Mouse (Mus musculus) MEL (cell line): ENCODE results near the gene Notch2. TPM values are rescaled to one million over a fixed set of nuclear protein-coding genes. Genes with fewer than 3 reads are reported as not detected.
A peak's percentile ranks its signal among the peaks of the same experiment; 100 is the strongest.
"Not testable (repeated sequence)": the region's sequence is repeated elsewhere in the genome, so short reads cannot be mapped to it uniquely, and the experiment has no call there.

ENCODE experiments used
- DNase-seq: peaks from one replicate; pipeline ENCODE4 v3.0.0; 2011; ENCODE audit warnings: low read depth, low spot score
- H3K27ac ChIP-seq: 2 replicates; pipeline ENCODE4 v1.5.1; 2012; ENCODE audit warnings: low read depth, mild to moderate bottlenecking, control low read depth, low read length, moderate library complexity; ENCODE audit not compliant: control insufficient read depth
- H3K27me3 ChIP-seq, 2 experiments: fragments of 150-350 bp in 1 of 2; sonication (generic) in 1 of 2; 2 replicates each; pipeline ENCODE4 v1.6.1; 2012; ENCODE audit warnings: low read length in 2 of 2, mild to moderate bottlenecking in 2 of 2, improper control_type of control experiment in 1 of 2, moderate library complexity in 1 of 2; ENCODE audit not compliant: insufficient read depth in 2 of 2, control insufficient read depth in 1 of 2
- H3K36me3 ChIP-seq, 2 experiments: 2 replicates each; pipeline ENCODE4 v1.6.1; 2012 to 2014; ENCODE audit warnings: low read length in 2 of 2, improper control_type of control experiment in 1 of 2, inconsistent platforms in 1 of 2, mild to moderate bottlenecking in 1 of 2; ENCODE audit not compliant: insufficient read depth in 2 of 2, control insufficient read depth in 1 of 2
- H3K4me1 ChIP-seq, 2 experiments: fragments of 150-350 bp in 1 of 2; sonication (generic) in 1 of 2; 2 replicates each; pipeline ENCODE4 v1.6.1; 2012; ENCODE audit warnings: low read length in 2 of 2, improper control_type of control experiment in 1 of 2, mild to moderate bottlenecking in 1 of 2; ENCODE audit not compliant: insufficient read depth in 2 of 2, control insufficient read depth in 1 of 2
- H3K4me3 ChIP-seq, 2 experiments: fragments of 150-350 bp in 1 of 2; sonication (generic) in 1 of 2; 2 replicates each; pipeline ENCODE4 v1.5.1; 2012; ENCODE audit warnings: low read depth in 2 of 2, low read length in 2 of 2, mild to moderate bottlenecking in 2 of 2, moderate library complexity in 2 of 2, control low read depth in 1 of 2, improper control_type of control experiment in 1 of 2; ENCODE audit not compliant: control insufficient read depth in 1 of 2, insufficient read depth in 1 of 2
- H3K79me2 ChIP-seq: 2 replicates; pipeline ENCODE4 v1.6.1; 2012; ENCODE audit warnings: mild to moderate bottlenecking, low read length, moderate library complexity; ENCODE audit not compliant: control insufficient read depth, poor library complexity, insufficient read depth
- H3K9ac ChIP-seq: 2 replicates; pipeline ENCODE4 v1.6.1; 2012; ENCODE audit warnings: low read depth, mild to moderate bottlenecking, control low read depth, low read length, moderate library complexity; ENCODE audit not compliant: control insufficient read depth, poor library complexity, severe bottlenecking
- H3K9me3 ChIP-seq: fragments of 150-350 bp; sonication (generic); replicated peaks from 2 replicates; pipeline ENCODE4 v1.6.1; 2012; ENCODE audit warnings: mild to moderate bottlenecking, low read length, improper control_type of control experiment, moderate library complexity; ENCODE audit not compliant: insufficient read depth
- CHD1 ChIP-seq: IDR thresholded peaks from 2 replicates; pipeline ENCODE4 v1.6.1; 2012; ENCODE audit warnings: low read depth, mild to moderate bottlenecking, inconsistent platforms, low read length, improper control_type of control experiment
- CHD2 ChIP-seq: IDR thresholded peaks from 2 replicates; pipeline ENCODE4 v1.6.1; 2011; ENCODE audit warnings: low read length, improper control_type of control experiment
- EP300 ChIP-seq, 2 experiments: IDR thresholded peaks; 2 replicates each; pipeline ENCODE4 v1.6.1; 2011; ENCODE audit warnings: improper control_type of control experiment in 2 of 2, low read length in 2 of 2, low read depth in 1 of 2, mild to moderate bottlenecking in 1 of 2
- ETS1 ChIP-seq: IDR thresholded peaks from 2 replicates; pipeline ENCODE4 v1.6.1; 2012; ENCODE audit warnings: low read depth, mild to moderate bottlenecking, inconsistent platforms, low read length, improper control_type of control experiment, moderate library complexity
- GABPA ChIP-seq: IDR thresholded peaks from 2 replicates; pipeline ENCODE4 v1.6.1; 2012; ENCODE audit warnings: low read depth, mild to moderate bottlenecking, inconsistent platforms, low read length, improper control_type of control experiment, moderate library complexity
- HCFC1 ChIP-seq: IDR thresholded peaks from 2 replicates; pipeline ENCODE4 v1.6.1; 2012; ENCODE audit warnings: low read depth, mild to moderate bottlenecking, inconsistent platforms, low read length, improper control_type of control experiment, moderate library complexity
- KAT2A ChIP-seq: conservative IDR thresholded peaks from 2 replicates; pipeline ENCODE4 v1.6.1; 2012; ENCODE audit warnings: low read depth, low read length, improper control_type of control experiment, inconsistent platforms
- MAFK ChIP-seq: IDR thresholded peaks from 2 replicates; pipeline ENCODE4 v1.6.1; 2011; ENCODE audit warnings: low read depth, mild to moderate bottlenecking, low read length, improper control_type of control experiment, borderline replicate concordance
- MAX ChIP-seq: IDR thresholded peaks from 2 replicates; pipeline ENCODE4 v1.6.1; 2011; ENCODE audit warnings: low read length, improper control_type of control experiment
- MAZ ChIP-seq: IDR thresholded peaks from 2 replicates; pipeline ENCODE4 v1.6.1; 2012; ENCODE audit warnings: low read depth, mild to moderate bottlenecking, inconsistent platforms, low read length, improper control_type of control experiment
- MXI1 ChIP-seq: IDR thresholded peaks from 2 replicates; pipeline ENCODE4 v1.6.1; 2011; ENCODE audit warnings: mild to moderate bottlenecking, low read depth, low read length, improper control_type of control experiment
- MYC ChIP-seq: IDR thresholded peaks from 2 replicates; pipeline ENCODE4 v1.6.1; 2011; ENCODE audit warnings: low read depth, mild to moderate bottlenecking, low read length, improper control_type of control experiment, moderate library complexity
- NELFE ChIP-seq: IDR thresholded peaks from 2 replicates; pipeline ENCODE4 v1.6.1; 2011; ENCODE audit warnings: low read depth, low read length, improper control_type of control experiment
- POLR2AphosphoS5 ChIP-seq: IDR thresholded peaks from 2 replicates; pipeline ENCODE4 v1.6.1; 2012; ENCODE audit warnings: low read depth, borderline replicate concordance, mild to moderate bottlenecking, inconsistent platforms, low read length, moderate library complexity, mixed read lengths
- RAD21 ChIP-seq: IDR thresholded peaks from 2 replicates; pipeline ENCODE4 v1.6.1; 2011; ENCODE audit warnings: mild to moderate bottlenecking, low read depth, low read length, improper control_type of control experiment
- SIN3A ChIP-seq: IDR thresholded peaks from 2 replicates; pipeline ENCODE4 v1.6.1; 2012; ENCODE audit warnings: low read length, improper control_type of control experiment, inconsistent platforms
- TAL1 ChIP-seq: IDR thresholded peaks from 2 replicates; pipeline ENCODE4 v1.6.1; 2012; ENCODE audit warnings: mild to moderate bottlenecking, inconsistent platforms, low read length, moderate library complexity, mixed read lengths
- TBP ChIP-seq: IDR thresholded peaks from 2 replicates; pipeline ENCODE4 v1.8.0; 2011; ENCODE audit warnings: low read depth, low read length, improper control_type of control experiment
- TCF12 ChIP-seq: IDR thresholded peaks from 2 replicates; pipeline ENCODE4 v1.6.1; 2014; ENCODE audit warnings: low read depth, mild to moderate bottlenecking, inconsistent platforms, low read length, improper control_type of control experiment, moderate library complexity
- UBTF ChIP-seq: IDR thresholded peaks from 2 replicates; pipeline ENCODE4 v1.6.1; 2012; ENCODE audit warnings: low read depth, mild to moderate bottlenecking, inconsistent platforms, low read length, improper control_type of control experiment, moderate library complexity, borderline replicate concordance; ENCODE audit not compliant: insufficient read depth
- USF1 ChIP-seq: IDR thresholded peaks from 2 replicates; pipeline ENCODE4 v1.6.1; 2014; ENCODE audit warnings: low read depth, mild to moderate bottlenecking, inconsistent platforms, low read length, improper control_type of control experiment, moderate library complexity
- ZC3H11A ChIP-seq: IDR thresholded peaks from 2 replicates; pipeline ENCODE4 v1.6.1; 2012; ENCODE audit warnings: low read depth, mild to moderate bottlenecking, inconsistent platforms, low read length, improper control_type of control experiment
- ZKSCAN1 ChIP-seq: IDR thresholded peaks from 2 replicates; pipeline ENCODE4 v1.6.1; 2012; ENCODE audit warnings: low read depth, mild to moderate bottlenecking, inconsistent platforms, low read length, improper control_type of control experiment, moderate library complexity
- ZMIZ1 ChIP-seq: IDR thresholded peaks from 2 replicates; pipeline ENCODE4 v1.6.1; 2012; ENCODE audit warnings: low read depth, mild to moderate bottlenecking, inconsistent platforms, low read length, improper control_type of control experiment, moderate library complexity
- ZNF384 ChIP-seq: IDR thresholded peaks from 2 replicates; pipeline ENCODE4 v1.6.1; 2012; ENCODE audit warnings: low read depth, mild to moderate bottlenecking, inconsistent platforms, low read length, improper control_type of control experiment
- polyA plus RNA-seq, 2 experiments: library from polyadenylated mRNA; stranded (reverse) in 1 of 2; unstranded in 1 of 2; fragments of >175 nt in 1 of 2; fragments of >200 nt in 1 of 2; gene quantifications; 2 replicates each; pipeline versions ENCODE4 v1.2.1 to v1.2.4; 2012; ENCODE audit warnings: low replicate concordance in 2 of 2, low read depth in 1 of 2; ENCODE audit not compliant: insufficient read length in 2 of 2, insufficient read depth in 1 of 2, missing spikeins in 1 of 2
- total RNA-seq: library from RNA; depleted of rRNA; stranded (reverse); fragments of 300-350 nt; gene quantifications from 2 replicates; pipeline ENCODE4 v1.2.3, GENCODE M21; 2012

Gene Notch2
- total and polyA plus RNA-seq, 3 experiments, result 16.2 to 36.6 (median 16.6) TPM

GRCm38 (mm10) chr3:98046305-98046704 is 33.0 kb downstream of the Notch2 start (continued):
- TF ChIP-seq HCFC1 (no peak), ZKSCAN1 (no peak), MAFK (no peak), ZC3H11A (no peak), TAL1 (peak; percentile 38; the same call in 1 of the 2 replicates), MYC (peak; percentile 60; the same call in 1 of the 2 replicates), TBP (no peak), MAZ (no peak), CHD1 (no peak), POLR2AphosphoS5 (no peak)

- Histone ChIP-seq H3K4me3 (no peak overlapping the region), H3K9ac (no peak overlapping the region), H3K27ac (no peak overlapping the region), H3K4me1 (peaks cover 20 to 27% of the 10 kb centered on the region in 2 experiments), H3K27me3 (no peaks in the 10 kb centered on the region), H3K79me2 (peaks cover 8% of the 10 kb centered on the region), H3K36me3 (peaks cover 0 to 24% of the 10 kb centered on the region in 2 experiments; a peak in 2 of 4 replicates), H3K9me3 (no peaks in the 10 kb centered on the region)
- DNase-seq, result no peak
- TF ChIP-seq EP300 (IDR thresholded peaks at IDR 0.05; ENCODE audit: low read depth in 1 of 2, low read length in 2 of 2), result no peak
- TF ChIP-seq KAT2A, result no peak
- TF ChIP-seq USF1, result no peak
- TF ChIP-seq GABPA, result no peak
- TF ChIP-seq ZNF384, result no peak
- TF ChIP-seq MAX, result no peak
- TF ChIP-seq NELFE, result no peak
- no peak for TF ChIP-seq TCF12
- no peak for TF ChIP-seq MYC
- no peak for TF ChIP-seq UBTF
- no peak for TF ChIP-seq MAZ
- no peak for TF ChIP-seq CHD2
- no peak for TF ChIP-seq RAD21
- TF ChIP-seq MXI1, result no peak
- no peak for TF ChIP-seq ZMIZ1
- TF ChIP-seq POLR2AphosphoS5, result no peak
- TF ChIP-seq ETS1, result no peak
- no peak for TF ChIP-seq TBP
- no peak for TF ChIP-seq SIN3A
Observed at GRCm38 (mm10) chr3:98049671-98050070, 36.3 kb downstream of the Notch2 start.

- H3K27me3 ChIP-seq, H3K79me2 ChIP-seq, DNase-seq, H3K4me3 ChIP-seq, H3K9ac ChIP-seq, H3K27ac ChIP-seq, H3K9me3 ChIP-seq: not testable (repeated sequence)
- Histone ChIP-seq H3K36me3 (peaks cover 0 to 28% of the 10 kb centered on the region in 2 experiments; a peak in 2 of 4 replicates), H3K4me1 (peaks cover 21 to 30% of the 10 kb centered on the region in 2 experiments)
Observed at GRCm38 (mm10) chr3:98050086-98050485, 36.8 kb downstream of the Notch2 start.
